Mouse (Mus musculus) ES-E14 (cell line): ENCODE results near the gene Ctrb1.

ENCODE experiments used
- CHD2 ChIP-seq: IDR thresholded peaks from 2 replicates; pipeline ENCODE4 v1.6.1; 2014; ENCODE audit warnings: mild to moderate bottlenecking, low read depth, low read length, inconsistent platforms
- ZC3H11A ChIP-seq: IDR thresholded peaks from 2 replicates; pipeline ENCODE4 v1.6.1; 2012; ENCODE audit warnings: low read depth, mild to moderate bottlenecking, inconsistent platforms, low read length, borderline replicate concordance

DNA sequence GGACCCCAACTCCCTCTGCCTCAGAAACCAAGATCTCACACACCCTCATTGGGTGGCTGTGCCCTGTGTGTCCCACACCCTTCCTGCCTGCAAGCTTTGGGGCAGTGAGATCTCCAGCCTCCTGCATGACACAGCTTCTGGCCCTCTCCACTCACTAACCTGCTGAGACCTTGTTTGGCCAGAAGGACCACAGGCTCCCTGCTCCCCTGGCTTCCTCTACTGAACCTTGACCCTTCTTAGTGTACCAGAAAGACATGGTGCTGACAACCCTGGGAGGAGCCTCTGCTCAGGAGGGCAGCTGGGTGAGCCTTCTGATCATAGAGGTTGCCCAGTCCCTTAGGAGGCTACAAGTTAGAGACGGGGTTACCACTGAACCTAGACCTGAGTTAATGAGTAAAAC lies 18.4 kb upstream of the Ctrb1 start:
- TF ChIP-seq ZC3H11A (no peak), CHD2 (no peak)
